Mouse (Mus musculus): ENCODE measurements around the gene Ahsa1.

DNA sequence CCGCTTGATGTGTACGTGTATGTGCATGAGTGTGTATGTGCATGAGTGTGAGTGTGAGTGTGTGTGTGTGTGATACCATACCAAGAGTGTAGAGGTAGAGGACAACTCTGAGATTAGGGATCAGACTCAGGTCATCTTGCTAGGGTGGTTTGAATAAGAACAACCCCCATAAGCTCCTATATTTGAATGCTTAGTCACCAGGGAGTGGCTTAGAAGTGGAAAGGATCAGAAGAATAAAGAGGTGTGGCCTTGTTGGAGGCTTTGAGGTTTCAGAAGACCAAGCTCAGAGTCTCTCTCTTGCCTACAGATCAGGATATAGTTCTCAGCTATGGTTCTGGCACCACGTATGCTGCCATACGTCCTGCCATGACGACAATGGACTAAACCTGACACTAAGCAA, 9.7 kb upstream of the Ahsa1 start:
- no peak for TF ChIP-seq CTCF (IDR thresholded peaks at IDR 0.05; ENCODE audit: control insufficient read depth, insufficient read depth, insufficient replicate concordance, low read depth, low read length)
- no peak for TF ChIP-seq POLR2A (IDR thresholded peaks at IDR 0.05; ENCODE audit: control insufficient read depth, low read depth, low read length)
